Mouse (Mus musculus) frontal cortex, postnatal 10 days (tissue): Measurements from ENCODE around the gene Ngfr.
"Not testable (repeated sequence)": the region's sequence is repeated elsewhere in the genome, so short reads cannot be mapped to it uniquely, and the experiment has no call there.

ENCODE experiments used
- DNase-seq, 2 experiments: peaks; one replicate each; pipeline ENCODE4 v3.0.0; 2022; ENCODE audit warnings: low spot score in 2 of 2, mixed read lengths in 1 of 2

The Ngfr gene

DNA sequence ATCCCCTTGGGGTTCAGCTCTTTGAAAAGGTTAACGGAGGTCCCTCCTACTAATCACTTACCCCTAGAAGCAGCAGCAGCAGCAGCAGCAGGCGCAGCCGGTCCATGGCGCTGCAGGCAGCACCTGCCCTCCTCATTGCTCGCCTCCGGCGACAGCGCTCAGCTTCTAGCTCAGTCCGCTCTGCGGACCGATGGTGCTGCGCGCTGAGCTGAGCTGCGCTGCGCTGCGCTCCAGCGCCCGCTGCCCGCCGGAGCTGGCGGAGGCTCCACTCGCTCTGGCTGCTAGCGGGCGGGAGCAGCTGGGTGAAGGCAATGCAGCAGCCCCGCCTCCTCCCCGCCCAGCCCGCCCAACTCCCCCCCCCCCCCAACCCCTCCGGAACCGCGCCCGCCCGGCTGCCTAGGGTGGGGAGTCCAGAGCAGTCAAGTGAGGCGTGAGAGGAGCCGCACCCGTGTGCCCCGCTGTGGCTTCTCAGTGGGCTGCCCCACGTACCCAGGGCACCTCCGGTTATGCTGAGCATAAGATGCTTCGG is at the start of gene Ngfr:
TSS of gene Ngfr (minus strand) at position 313 of the 529 bp plus-strand sequence.
- DNase-seq, result peak in 1 of 2 experiments; percentile 36

DNA sequence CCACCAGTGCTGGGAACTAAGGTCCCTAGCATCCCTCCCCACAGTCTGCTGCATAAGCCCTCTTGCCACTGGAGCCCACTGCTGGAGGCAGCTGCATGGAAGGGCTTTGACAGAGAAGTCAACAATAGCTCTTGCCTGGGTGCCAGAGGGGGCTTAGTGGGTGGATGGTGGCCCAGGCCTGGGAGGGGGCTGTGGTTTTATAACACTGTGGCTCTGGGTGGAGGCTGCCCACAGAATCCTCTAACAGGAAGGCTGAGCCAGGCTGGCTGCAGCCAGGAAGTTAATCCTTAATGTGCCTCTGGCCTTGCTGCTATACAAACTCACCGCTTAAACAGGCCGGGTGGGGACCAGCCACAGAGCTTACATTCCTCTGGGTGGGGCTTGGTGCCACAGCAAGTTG is 47.5 kb upstream of the Ngfr start:
- no peak for DNase-seq

DNA sequence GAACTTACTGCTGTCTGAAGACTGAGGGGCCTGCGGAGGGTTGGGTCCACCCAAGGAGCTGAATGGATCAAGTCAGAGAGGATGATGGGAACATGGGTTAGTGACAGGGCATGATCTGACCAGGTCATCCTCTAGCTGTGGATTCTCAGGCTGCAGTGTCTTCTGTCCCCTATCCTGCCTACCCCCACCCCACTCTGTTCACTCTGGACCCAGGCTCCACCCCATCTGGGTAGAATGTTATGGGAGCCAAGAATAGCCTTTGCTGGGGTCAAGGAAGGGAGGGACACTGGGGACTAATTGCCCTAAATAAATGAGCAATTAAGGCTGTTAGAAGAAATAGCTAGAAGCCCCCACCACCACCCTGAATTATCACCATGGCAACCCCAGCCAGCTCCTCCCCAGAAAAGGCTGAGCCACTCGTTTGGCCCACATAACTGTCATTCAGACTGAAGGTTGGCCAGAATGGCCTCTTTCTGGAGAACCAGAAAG is 46.0 kb upstream of the Ngfr start:
- DNase-seq, result no peak

DNA sequence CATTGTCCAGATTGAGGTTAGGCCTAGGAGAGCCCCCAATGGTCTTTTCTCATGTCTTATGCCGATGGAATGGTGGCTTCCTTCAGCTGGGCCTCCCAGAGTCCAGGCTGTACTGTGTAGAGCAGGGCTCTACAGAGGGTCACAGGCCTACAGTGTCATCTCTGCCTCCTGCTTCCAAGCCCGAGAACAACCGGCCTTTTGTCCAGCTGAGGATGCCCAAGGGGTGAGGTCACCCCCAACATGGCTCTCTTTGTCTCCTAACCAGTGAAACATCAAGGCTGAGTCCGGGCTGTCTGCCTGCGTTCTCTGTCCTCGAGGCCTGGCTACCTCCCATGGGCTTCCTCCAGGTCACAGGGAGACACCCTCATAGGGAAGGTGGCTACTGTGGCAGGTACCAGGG is 44.9 kb upstream of the Ngfr start:
- DNase-seq, result no peak

DNA sequence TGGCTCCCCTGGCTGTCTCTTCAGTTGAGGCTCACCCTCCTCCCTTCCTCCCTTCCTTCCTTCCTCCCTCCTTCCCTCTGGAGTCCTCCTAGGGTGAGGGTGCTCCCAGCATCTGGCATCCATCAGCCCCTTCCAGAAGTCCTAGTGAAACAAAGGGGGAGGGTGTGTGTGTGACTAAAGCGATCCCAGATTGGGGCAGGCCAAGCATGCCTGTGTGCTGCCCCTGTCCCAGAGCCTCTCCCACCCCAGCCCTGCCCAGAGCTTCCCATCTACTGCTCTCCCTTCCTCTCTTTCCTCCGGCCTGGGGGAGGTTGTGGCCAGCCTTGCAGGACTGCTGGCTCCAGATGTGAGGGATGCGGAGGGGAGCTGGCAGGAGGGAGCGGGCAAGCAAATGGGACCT is 43.8 kb upstream of the Ngfr start:
- DNase-seq, result no peak

DNA sequence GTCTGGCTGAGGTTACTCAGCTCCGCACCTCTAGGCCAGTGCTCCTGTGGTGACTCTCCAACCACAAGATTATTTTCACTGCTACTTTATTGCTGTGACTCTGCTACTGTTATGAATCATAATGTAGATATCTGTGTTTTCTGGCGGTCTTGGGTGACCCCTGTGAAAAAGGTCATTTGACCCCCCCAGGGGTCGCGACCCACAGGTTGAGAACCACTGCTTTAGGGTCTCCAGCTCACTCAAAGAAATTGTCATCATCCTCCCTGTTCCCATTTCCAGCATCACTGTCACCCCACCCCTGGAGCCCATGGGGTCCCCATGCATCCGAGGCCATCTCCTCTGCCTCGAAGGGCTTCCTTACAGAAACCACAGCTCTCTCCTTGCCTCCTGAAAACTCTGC is 43.0 kb upstream of the Ngfr start:
- no peak for DNase-seq

DNA sequence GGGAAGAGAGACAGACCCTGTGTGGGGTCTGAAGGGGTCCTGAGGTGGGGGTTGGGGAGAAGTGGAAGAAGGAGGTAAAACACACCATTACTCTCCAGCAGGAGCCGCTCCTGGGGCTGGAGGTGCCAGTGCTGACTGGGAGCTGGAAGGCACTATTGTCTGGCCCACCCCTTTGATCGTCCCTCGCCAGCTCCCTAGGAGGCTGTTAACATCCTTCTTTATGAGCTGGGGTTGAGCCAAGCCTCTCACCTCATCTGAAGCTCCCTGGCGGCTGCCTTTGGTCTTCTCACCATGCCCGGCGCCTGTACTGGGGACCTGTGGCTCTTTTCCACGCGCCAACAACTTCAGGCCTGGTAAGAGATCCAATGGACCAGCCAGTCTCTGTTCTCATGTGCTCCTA is 34.9 kb upstream of the Ngfr start:
- no peak for DNase-seq

DNA sequence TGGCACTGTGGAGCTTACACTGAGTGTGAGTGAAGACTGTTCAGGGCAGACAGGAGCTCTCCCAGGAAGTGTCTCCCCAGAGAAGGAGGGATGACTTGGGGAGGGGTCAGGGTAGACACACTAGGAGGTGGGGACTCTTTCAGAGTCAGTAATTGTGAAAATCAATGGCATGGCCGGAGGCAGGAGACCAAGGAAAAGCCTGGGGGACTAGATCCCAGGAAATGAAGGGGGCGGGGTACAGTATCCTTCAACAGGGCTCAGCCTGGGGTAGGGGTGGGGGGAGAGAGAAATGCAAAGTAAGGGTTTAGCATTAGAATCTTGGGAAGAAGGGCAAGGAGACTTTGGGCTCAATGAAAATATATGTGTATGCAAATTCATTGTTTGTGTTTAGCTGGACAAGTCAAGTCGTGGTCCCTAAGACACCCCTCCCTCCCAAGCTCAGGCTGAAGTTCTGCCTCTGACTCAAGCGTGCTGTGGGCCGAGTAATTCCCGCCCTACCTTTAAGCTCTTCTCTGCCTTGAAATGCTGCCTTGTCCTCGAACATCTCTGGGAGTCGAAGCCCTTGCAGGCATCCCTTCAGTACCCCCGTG is 34.1 kb upstream of the Ngfr start:
- DNase-seq, result no peak

DNA sequence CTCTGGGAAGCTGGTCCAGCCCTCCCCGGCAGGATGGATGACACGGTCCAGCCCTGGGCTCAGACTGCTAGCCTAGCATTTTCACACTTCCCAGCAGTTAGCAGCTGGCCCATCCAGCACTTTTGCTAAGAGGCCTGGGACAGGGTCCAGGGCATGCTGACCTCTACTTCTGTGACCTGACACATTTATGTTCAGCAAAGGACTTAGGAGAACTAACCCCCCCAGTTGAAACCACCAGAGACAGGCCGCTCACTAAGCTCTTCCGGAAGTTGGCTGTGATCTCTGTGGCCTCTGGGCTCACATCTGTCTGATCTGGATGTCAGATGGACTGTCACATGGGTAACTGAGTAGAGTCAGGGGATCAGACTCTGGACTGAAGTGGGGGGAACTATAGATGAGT is 33.5 kb upstream of the Ngfr start:
- no peak for DNase-seq

DNA sequence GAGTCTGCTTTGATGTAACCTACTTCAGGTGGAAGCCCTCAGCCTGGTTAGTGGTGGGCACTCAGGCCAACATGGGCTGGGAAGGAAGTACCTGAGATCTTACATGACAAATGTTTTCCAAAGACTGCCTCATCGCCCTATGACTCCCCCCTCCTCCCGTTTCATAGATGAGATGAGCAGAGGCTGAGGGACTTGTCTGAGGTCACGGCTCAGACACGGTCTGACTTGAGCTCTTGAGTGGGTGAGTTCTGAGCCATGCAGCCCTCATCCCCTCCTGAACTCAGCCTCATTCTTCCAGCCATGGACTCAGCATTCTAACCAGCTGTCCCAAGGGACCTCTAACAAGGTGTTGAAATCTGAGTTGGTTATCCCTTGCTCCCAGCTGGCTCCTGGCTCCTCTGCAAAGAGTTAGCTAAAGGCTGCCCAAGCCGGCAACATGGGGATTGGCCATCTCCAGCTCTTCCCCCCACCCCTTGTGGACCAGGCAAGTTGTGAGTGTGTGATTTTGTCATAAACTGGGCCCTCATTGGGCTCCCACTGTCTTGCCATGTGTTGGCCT is 32.4 kb upstream of the Ngfr start:
- DNase-seq, result no peak

DNA sequence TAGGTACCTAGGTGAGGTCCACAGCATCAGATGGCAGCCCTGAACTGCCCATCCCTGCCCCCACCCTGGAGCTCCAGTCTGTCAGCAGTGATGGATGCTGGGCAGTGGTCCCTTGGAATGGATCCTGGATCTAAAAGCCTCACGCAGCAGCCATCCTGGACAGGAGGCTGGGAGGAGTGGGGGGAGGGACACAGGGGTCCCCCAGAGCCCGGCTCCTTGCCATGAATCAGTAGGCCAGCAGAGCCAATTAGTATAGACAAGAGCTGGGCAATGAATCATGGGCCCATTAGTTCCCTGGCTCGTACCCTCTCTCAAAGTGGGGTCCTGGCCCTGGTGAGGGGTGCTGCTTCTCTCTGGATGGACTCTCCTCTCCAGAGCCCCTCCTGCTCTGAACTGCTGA is 31.5 kb upstream of the Ngfr start:
- no peak for DNase-seq

DNA sequence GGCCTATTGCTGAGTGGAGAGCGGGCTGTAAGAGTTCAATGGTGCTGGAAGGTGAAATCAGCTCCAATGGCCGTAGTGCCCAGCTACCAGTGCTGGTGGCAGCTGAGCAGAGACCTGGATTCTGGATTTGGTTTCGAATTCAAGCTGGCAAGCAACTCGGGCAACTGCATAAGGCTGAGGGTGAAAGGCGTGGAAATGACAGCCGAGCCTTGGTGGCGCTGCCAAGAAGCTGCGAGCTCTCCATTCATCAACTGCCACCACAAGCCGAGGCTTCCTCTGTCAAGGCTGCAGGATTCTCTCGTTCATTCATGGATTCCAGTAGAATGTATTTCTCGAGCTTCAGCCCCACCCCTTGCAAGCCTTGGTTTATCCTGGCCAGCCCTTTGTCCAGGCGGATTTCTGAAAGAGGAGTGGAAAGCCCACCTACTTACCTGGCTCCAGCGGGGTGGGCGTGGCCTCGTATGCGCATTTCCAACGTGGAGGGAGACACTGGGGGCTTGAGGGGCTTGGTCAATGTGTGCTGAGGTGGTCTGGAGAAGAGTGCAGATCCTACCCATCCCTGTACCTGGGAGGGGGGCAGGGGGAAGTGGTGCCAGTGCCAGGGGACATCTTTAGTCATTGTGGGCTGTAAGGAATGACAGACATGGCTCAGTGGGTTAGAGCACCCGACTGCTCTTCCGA is 30.4 kb upstream of the Ngfr start:
- DNase-seq, result peak in 1 of 2 experiments; percentile 21

DNA sequence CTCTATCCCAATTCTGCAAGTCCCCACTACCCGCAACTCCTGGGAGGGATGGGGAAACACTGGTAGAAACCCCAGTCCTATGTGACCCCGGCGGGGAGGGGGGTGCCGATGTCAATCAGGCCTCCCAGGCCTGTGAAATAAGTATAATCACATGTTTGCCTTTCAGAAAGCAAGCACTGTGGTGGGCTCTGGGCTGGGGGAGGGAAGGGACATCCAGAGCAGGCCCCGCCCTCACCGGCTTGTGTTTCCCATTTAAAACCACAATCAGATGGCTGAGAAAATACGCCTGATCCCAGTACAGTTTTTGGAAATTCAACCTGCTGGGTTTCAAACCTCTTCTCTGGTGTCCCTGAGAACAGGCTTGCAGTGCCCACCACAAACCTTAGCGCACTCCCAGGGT is 27.2 kb upstream of the Ngfr start:
- DNase-seq, result no peak

DNA sequence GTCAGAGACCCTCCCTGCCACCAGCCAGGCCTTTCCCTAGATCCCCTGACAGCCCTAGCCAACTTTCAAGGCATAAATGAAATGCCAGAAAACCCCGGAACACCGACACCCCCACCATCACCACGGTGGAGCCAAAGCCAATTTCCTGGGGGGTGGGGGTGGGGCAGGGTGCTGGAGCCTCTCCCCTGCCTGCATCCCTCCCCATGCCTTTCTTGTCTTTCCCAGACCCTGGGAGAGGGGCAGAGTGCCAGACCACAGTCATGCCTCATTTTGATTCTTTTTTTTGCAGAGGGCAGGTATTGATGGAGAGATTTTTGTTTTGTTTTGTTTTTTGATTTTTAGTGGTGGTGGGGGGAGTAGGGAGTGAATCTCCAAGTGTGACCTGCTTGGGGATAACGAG is 23.7 kb upstream of the Ngfr start:
- no peak for DNase-seq

DNA sequence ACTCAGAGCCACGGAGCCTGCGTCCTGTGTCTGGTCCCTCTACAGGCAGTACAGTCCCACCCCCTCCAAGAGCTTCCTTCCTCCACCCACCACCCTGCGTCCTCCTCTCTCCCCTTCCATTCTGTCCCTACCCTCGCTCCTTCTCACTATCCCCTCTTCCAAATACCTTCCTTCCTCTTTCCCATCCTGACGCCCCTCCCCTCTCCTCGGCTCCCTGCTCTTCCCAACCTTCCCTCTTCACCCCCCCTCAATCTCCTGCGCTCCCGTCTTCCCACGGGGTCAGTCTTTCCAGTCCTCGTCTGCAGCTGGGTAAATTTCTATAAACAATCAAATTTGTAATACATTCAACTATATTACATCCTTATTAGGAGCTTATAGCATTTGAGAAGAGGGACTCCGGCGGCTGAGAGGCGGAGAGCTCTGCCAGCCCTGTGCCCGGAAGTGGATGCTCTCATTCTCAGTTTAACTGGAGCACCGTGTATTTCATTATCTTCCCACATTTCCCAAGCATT is 22.9 kb upstream of the Ngfr start:
- no peak for DNase-seq

DNA sequence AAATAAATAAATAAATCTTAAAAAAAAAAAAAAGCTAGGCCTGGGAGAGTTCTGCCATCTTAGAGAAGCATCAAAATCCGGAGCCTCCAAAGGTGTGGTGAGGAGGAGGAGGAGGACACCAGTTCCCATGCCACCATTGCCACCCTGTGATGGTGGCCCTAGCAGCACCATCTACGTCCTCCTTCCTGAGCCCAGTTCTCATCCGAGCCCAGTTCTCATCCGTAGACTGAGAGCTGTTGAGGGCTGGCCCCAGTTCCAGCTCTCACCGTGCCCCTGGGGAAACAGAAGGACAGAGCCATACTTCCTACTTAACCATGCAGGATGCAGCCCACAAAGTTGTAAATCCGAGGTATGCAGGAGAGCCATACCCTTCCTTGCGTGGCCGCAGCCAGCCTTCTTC is 22.4 kb upstream of the Ngfr start:
- DNase-seq, result no peak

DNA sequence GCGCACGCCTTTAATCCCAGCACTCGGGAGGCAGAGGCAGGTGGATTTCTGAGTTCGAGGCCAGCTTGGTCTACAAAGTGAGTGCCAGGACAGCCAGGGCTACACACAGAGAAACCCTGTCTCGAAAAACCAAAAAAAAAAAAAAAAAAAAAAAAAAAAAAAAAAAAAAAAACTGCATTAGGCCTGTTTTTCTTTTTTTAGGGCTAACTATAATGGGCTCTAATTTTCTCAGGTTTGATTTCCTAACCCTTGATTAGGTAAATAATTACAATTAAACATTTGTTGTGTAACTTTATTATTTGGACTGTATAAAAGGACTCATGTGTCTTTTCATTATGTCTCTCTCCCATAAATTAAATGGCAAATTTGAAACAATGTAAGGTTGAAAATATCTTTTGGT is 19.8 kb upstream of the Ngfr start:
- DNase-seq, result not testable (repeated sequence)

DNA sequence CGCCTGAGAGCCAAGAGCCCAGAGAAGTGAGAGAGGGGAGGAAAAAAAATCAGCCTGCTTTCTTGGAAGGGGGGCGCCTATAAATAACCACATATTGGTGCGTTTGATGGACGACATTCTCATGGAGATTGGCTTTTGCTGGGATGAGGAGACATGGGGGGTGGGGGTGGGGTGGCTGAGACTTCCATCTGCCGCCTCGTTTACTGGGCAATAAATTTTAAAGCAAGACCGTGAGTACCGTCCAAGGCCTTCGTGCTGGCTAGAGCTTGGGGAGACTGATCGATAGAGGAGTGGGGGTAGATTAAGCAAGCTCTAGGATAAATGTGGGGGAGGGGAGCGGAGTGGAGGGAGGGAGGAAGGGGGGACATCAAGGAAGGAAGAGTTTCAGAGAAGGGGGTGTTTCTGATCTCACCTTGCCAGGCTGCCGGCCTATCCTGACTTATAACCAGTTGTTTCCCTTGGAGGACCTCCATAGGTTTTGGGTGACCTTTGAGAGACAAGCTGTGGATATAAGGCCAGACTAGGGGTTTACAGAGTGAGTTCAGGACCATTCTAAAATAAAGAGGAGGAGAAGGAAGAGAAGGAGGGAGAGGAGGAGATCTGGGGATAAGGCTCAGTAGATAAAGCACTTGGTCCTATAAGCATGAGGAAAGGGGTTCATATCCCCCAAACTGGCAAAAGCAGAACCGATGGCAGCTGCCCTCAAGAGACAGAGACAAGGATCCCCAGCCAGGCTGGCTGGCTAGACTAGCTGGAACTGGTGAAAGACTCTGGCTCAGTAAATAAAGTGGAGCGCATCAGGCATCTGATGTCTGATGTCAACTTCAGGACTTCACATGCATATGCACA is 10.9 kb upstream of the Ngfr start:
- no peak for DNase-seq

DNA sequence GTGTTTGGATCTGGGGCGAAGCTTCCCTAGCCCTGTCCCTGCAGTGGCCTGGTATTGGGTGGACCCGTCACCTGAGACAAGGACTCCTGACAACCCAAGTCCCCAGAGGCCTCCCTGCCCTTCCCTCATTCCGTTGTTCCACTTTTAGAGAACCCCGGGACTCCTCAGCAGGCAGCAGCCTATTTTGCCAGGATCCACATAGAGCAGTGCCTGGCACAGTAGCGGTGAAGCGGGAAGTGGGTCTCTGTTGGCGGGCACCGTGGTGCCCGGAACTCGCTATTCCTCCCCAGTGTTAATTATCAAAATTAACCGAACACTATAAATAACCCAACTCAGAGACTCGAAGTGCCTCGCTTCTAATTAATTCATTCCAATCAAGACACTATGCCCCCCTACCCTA is 10.2 kb upstream of the Ngfr start:
- DNase-seq, result no peak

DNA sequence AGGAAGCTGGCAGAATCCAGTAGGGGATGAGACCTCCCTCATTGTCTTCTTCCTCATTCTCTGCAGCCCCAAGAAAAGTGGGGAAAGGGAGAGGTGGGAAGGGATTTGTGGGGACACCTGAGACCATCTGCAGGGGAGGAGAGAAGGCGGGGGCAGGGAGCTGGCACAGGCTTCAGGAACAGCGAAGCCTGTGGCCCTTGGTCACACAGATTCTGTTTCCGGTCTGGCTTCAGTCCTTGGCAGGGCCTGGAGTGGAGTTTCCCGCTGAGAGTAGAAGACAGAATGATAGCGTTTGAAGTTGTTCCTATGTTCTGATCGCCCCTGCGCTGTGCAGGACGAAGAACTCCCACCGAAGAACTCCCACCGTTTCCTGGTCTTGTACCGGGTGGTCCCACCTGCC is 9.2 kb upstream of the Ngfr start:
- no peak for DNase-seq

DNA sequence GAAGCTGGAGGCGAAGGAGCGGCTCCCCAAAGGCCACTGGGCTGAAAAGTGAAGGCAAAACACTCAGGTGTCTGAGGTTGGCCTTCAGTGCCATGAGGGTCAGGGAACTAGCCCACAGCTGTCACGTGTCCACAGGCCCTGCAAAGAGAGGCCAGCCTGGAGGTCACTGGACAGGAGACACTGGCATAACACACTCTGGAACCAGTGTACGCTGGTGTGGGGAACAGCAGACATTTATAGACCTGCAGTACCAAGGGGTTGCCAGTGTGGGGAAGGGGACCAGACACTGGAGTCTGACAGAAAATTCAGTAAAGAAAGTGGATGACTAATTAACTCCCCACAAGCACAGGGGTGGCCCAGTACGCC is 8.6 kb upstream of the Ngfr start:
- no peak for DNase-seq
